Mouse (Mus musculus): ENCODE results near the gene Kctd19. TPM values are rescaled to one million over a fixed set of nuclear protein-coding genes. Genes with fewer than 3 reads are reported as not detected.

Gene Kctd19
- total RNA-seq, 2 experiments from 2014 or later = not detected

- DNase-seq = no peak
- intact Hi-C loops (cut with DNase I) = no loop called here
These were observed 13.6 kb upstream of the Kctd19 start for GRCm38 (mm10) chr8:105426878-105427277.

DNA sequence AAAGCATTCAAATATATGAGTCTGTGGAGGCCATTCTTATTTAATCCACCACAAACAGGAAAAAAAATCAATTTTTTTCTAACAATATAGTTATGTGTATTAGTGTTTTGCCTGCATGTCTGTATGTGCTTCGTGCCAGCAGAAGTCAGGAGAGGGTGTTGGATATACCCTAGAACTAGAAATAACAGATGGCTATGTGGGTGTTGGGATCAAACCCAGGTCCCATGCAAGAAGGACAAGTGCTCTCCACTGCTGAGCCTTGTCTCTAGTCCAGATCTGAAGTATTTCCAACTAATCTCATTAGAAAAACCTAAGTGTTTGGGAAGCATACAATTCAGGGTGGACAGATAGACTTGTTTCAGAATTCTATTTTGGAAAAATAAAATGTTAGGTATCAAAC is 8.7 kb upstream of the Kctd19 start:
- intact Hi-C loops (cut with DNase I) = no loop called here

GRCm38 (mm10) chr8:105419800-105420199 is 6.5 kb upstream of the Kctd19 start:
- DNase-seq = no peak

More for the DNA sequence above, 8.7 kb upstream of the Kctd19 start:
- DNase-seq = no peak

DNA sequence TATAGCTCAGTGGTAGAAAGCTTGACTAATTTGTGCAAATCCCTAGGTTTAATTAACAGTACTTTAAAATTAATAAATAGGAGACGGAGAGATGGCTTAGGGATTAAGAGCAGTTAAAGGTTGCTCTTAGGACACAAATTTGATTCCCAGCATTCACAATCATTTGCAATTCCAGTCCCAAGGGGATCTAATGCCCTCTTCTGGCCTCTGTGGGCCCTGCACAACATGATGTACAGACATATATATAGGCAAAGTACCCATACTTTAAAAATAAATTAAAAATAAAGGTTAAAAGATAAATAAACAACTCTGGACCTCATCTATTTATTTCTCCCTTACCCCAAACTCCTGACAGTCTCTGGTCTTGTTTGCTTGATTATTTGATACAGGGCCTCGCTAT is 5.7 kb upstream of the Kctd19 start:
- no peak for DNase-seq
- intact Hi-C loops (cut with DNase I) = no loop called here

More at GRCm38 (mm10) chr8:105419800-105420199, 6.5 kb upstream of the Kctd19 start:
- intact Hi-C loops (cut with DNase I) = no loop called here

- intact Hi-C loops (cut with DNase I) = no loop called here
- no peak for DNase-seq
These were observed 3.4 kb downstream of the Kctd19 start for GRCm38 (mm10) chr8:105409947-105410346.

GRCm38 (mm10) chr8:105408331-105408730 is 5.0 kb downstream of the Kctd19 start:
- DNase-seq = no peak
- intact Hi-C loops (cut with DNase I) = no loop called here

GRCm38 (mm10) chr8:105406416-105406815 is 6.9 kb downstream of the Kctd19 start:
- DNase-seq = no peak
- intact Hi-C loops (cut with DNase I) = no loop called here

- intact Hi-C loops (cut with DNase I) = no loop called here
- DNase-seq = no peak
These were observed 8.8 kb downstream of the Kctd19 start for GRCm38 (mm10) chr8:105404496-105404895.

GRCm38 (mm10) chr8:105403467-105403866 is 9.8 kb downstream of the Kctd19 start:
- no peak for DNase-seq
- intact Hi-C loops (cut with DNase I) = no loop called here

- intact Hi-C loops (cut with DNase I) = no loop called here
- DNase-seq = no peak
These were observed 13.3 kb downstream of the Kctd19 start for GRCm38 (mm10) chr8:105400016-105400415.

GRCm38 (mm10) chr8:105397747-105398146 is 15.6 kb downstream of the Kctd19 start:
- no peak for DNase-seq

DNA sequence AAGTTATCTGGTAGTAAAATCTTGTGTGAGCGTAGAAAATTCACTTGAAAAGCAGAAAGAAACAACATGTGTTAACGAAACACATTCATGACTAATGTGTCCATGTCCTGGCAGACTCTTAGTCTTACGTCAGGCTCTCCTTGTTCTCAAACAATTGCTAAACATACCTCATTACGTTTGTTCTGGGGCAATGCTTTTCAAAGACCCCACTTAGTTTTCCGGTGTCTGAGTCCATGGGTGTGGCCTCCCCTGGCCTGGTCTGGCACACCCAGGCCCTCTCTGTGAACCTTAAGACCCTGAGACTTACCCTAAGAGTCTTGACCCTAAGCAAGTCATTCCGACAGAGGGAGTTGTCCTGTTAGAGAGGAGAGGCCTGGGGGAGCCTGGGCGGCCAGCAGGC is 19.4 kb downstream of the Kctd19 start:
- DNase-seq = no peak
- intact Hi-C loops (cut with DNase I) = no loop called here

More at GRCm38 (mm10) chr8:105397747-105398146, 15.6 kb downstream of the Kctd19 start:
- intact Hi-C loops (cut with DNase I) = no loop called here

GRCm38 (mm10) chr8:105393089-105393787 is 20.1 kb downstream of the Kctd19 start:
- no peak for DNase-seq
- intact Hi-C loops (cut with DNase I) = no loop called here

DNA sequence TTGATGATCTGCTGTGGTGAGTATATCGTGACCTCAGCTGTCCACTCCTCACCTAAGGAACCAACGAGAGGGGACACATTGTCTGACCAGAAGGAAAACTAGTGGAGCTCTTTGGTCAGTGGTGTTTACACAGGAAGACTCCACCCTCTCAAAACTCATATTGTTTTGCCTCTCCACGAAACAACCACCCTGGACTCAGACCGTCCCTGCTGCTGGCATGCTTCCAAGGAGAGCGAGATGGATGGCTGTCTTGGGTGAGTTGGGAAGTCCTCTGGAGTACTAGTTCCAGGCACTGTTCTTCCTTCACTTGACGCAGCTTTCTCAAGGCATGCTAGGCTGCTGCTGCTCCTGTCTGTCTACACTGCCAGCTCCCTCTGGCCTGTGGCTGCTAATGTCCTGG is 24.2 kb downstream of the Kctd19 start:
- no peak for DNase-seq
- intact Hi-C loops (cut with DNase I) = no loop called here

DNA sequence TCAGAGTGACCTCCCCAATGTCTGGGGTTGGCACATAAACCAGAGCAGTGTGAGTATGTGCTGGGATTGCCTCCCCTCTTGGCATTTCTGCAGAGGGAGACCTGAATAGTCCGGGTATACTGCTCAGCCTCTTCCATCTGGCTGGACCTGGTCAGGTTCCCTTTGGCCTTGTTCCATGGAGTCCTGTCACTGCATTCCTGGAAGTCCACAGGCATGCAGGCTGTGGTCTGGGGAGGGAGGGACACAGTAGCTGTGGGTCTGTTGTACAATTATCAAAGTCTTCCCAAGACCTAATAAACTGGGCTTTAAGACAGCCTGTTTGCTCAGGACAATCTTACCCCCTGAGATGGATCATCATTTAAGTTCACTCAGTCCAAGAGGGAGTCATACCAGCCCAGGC is 26.2 kb downstream of the Kctd19 start:
- intact Hi-C loops (cut with DNase I) = no loop called here
- DNase-seq = no peak

DNA sequence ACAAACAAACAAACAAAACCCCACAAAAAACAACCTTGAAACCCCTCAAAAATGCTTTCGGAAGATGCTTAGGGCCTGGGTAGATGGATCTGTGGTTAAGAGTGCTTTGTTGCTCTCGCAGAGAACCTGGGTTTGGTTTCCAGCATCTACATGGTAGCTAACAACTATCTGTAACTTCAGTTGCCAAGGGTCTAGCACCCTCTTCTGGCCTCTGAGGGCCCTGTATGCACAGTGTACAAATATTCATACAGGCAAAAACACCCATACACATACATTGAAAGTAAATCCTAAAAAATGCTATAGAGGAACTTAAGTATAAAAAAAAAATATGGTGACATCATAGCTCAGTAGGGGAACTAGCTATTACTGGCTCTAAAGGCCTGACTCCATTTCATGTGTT is 29.2 kb downstream of the Kctd19 start:
- intact Hi-C loops (cut with DNase I) = no loop called here
- no peak for DNase-seq

DNA sequence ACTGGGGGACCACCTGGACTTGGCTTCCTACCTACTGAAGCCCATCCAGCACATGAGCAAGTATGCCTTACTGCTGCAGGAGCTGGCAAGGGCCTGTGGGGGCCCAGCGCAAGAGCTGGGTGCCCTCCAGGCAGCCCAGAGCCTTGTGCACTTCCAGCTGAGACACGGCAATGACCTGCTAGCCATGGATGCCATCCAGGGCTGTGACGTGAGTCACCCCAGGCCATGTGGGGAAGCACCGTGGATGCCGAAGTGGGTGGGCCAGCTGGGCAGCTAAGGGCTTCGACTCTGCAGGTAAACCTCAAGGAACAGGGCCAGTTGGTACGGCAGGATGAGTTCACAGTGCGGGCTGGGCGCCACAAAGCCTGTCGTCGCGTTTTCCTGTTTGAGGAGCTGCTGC is 33.0 kb downstream of the Kctd19 start:
- intact Hi-C loops (cut with DNase I) = no loop called here
- DNase-seq = no peak

DNA sequence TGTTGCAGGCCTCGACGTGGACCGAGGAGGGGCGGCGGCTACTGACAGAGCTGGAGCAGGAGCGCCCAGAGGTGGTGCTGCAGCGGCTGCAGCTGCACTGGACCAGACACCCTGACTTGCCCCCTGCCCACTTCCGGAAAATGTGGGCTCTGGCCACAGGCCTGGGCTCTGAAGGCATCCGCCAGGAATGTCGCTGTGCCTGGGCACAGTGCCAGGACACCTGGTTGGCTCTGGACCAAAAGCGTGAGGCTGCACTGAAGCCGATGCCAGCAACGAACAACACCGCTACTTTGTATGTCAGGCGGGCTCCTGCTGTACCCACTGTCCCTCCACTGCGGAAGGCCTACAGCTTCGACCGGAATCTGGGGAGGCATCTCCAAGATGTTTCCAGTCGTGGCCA is 34.6 kb downstream of the Kctd19 start:
- intact Hi-C loops (cut with DNase I) = no loop called here
- DNase-seq = peak; percentile 75

GRCm38 (mm10) chr8:105374513-105374966 is 38.8 kb downstream of the Kctd19 start:
- intact Hi-C loops (cut with DNase I) = no loop called here
- peak; percentile 46 for DNase-seq

DNA sequence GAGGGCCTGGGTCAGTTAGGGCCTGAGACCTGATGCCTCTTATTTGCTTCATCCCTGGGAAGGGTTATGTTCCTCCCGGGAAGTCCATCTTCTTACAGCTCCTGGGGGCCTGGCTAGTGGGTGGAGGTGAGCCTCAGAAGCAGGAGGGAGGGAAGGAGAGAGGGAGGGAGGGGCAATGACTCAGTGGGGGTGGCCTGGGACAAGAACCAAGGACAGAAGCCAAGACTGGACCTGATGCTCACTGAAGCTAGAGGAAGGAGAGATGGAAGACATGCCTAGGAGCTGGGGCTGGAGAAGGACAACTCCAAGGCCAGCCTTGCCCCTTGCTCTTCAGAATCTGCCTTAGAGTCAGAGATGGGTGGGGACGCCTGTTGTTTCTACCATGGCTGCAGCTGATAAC is 40.3 kb downstream of the Kctd19 start, which contains the start of gene Plekhg4:
TSS of gene Plekhg4 (plus strand) at position 243 of the 400 bp plus-strand sequence.
- DNase-seq = no peak
- intact Hi-C loops (cut with DNase I) = no loop called here

- intact Hi-C loops (cut with DNase I) = no loop called here
- DNase-seq = no peak
These were observed 40.8 kb downstream of the Kctd19 start for GRCm38 (mm10) chr8:105372473-105372872.

DNA sequence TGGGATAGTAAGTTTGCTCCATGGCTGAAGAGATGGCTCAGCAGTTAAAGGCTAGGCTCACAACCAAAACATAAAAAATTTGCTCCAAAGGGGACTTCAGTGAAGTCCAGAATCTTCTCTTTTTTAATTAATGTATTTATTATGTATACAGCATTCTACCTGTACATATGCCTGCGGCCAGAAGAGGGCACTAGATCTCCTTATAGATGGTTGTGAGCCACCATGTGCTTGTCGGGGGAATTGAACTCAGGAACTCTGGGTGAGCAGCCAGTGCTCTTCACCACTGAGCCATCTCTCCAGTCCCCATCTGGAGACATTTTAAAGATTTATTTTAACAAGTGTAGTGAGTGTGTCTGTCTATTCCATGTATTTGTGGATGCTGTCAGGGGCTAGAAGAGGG is 46.2 kb downstream of the Kctd19 start:
- DNase-seq = no peak
- intact Hi-C loops (cut with DNase I) = loop anchor here (10.0 kb wide), 1 partner anchor 108 kb away; the partner anchor contains the start of gene Tppp3
